Mouse (Mus musculus): Measurements from ENCODE around the gene Ttc27. TPM values are rescaled to one million over a fixed set of nuclear protein-coding genes. Genes with fewer than 3 reads are reported as not detected.
A peak's percentile ranks its signal among the peaks of the same experiment; 100 is the strongest.

The Ttc27 gene
- polyA plus RNA-seq, 1 experiment from 2014 or later: 22.9 TPM

DNA sequence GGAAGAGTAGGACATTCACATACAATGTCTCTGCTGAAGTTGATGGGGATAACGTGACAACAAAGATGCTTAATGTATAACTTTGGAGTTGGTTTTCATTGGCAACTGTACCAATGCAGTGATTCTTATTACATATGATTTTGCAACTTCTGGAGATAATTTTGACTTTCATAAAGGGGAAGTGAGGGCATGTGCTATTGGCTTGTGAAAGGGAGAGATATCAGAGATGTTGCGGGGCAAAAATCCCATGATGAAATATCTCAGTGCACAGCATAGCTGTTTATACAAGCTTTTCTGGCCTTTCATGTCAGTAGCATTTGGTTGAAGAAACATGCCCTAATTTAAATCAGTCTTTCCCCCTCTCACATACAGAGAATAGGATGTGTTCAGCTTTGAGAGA is 86.3 kb downstream of the Ttc27 start:
- no peak overlapping the region for H3K4me3 ChIP-seq (replicated peaks)
- ATAC-seq (ENCODE audit: low FRiP score): no peak
- no peaks in the 10 kb centered on the region for H3K9me3 ChIP-seq
- 96% methylated on average over 2 of the region's 2 CpGs for WGBS
- H3K4me2 ChIP-seq: no peak overlapping the region
- H3K36me3 ChIP-seq (replicated peaks): no peaks in the 10 kb centered on the region
- no peaks in the 10 kb centered on the region for H3K27me3 ChIP-seq
- H3K4me1 ChIP-seq: no peaks in the 10 kb centered on the region
- H3K9ac ChIP-seq: no peak overlapping the region
- no peak overlapping the region for H3K27ac ChIP-seq

GRCm38 (mm10) chr17:74804321-74804930 is 86.9 kb downstream of the Ttc27 start:
- ATAC-seq (ENCODE audit: low FRiP score): no peak
- Histone ChIP-seq H3K4me1 (no peaks in the 10 kb centered on the region), H3K4me2 (no peak overlapping the region), H3K27me3 (no peaks in the 10 kb centered on the region), H3K36me3 (replicated peaks) (no peaks in the 10 kb centered on the region), H3K4me3 (replicated peaks) (no peak overlapping the region), H3K9me3 (no peaks in the 10 kb centered on the region), H3K27ac (no peak overlapping the region), H3K9ac (no peak overlapping the region)
- WGBS: 70% methylated on average over 9 of the region's 9 CpGs

- Histone ChIP-seq H3K4me1 (no peaks in the 10 kb centered on the region), H3K27ac (no peak overlapping the region), H3K9ac (no peak overlapping the region), H3K4me2 (no peak overlapping the region), H3K36me3 (replicated peaks) (no peaks in the 10 kb centered on the region), H3K27me3 (no peaks in the 10 kb centered on the region), H3K4me3 (replicated peaks) (no peak overlapping the region), H3K9me3 (no peaks in the 10 kb centered on the region)
- 84% methylated on average over 9 of the region's 9 CpGs for WGBS
- no peak for ATAC-seq (ENCODE audit: low FRiP score)
Measured at GRCm38 (mm10) chr17:74807509-74808248, 90.1 kb downstream of the Ttc27 start.

DNA sequence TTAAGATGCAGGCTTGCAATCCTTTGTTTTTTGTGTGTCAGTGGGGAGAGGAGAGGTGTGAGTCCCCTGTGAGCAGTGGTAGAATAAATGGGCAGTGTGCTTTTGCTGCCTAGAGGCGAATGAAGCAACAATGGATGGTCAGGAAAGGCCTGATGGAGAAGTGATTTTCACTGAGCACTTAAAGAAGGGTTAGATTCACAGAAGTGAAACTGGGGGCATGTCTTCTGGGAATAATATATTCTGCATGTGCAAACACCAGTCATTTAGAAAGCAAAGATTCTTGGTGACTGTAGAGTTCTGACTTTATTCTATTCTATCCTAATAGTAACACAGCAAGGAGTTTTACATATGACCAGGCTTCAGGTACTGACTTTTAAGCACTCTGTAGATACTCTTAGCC is 90.8 kb downstream of the Ttc27 start:
- Histone ChIP-seq H3K27me3 (no peaks in the 10 kb centered on the region), H3K4me3 (replicated peaks) (no peak overlapping the region), H3K9ac (no peak overlapping the region), H3K36me3 (replicated peaks) (no peaks in the 10 kb centered on the region), H3K27ac (no peak overlapping the region), H3K4me1 (no peaks in the 10 kb centered on the region), H3K9me3 (no peaks in the 10 kb centered on the region), H3K4me2 (no peak overlapping the region)
- no peak for ATAC-seq (ENCODE audit: low FRiP score)
- 53% methylated on average over 1 of the region's 1 CpGs for WGBS

DNA sequence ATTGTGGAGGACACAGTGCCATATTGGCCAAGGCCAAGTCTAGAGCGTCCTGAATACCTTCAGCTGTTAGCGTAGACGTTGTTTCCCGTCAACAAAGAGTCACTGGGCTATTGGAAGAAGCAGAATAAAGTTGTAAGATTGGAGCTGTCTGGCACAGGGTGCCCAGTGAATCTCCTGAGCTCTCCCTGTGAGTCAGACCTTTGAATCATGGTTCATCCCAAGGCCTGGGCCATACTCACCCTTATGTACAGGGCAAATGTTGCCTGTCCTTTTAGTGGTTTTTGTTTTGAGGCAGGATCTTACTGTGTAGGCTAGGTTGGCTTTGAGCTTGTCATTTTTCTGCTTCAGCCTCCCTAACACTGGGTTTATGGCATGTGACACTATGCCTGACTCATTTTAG is 91.4 kb downstream of the Ttc27 start:
- no peak overlapping the region for H3K9ac ChIP-seq
- no peak for ATAC-seq (ENCODE audit: low FRiP score)
- no peaks in the 10 kb centered on the region for H3K36me3 ChIP-seq (replicated peaks)
- no peak overlapping the region for H3K4me2 ChIP-seq
- no peak overlapping the region for H3K27ac ChIP-seq
- no peak overlapping the region for H3K4me3 ChIP-seq (replicated peaks)
- 93% methylated on average over 4 of the region's 4 CpGs for WGBS
- H3K27me3 ChIP-seq: no peaks in the 10 kb centered on the region
- no peaks in the 10 kb centered on the region for H3K9me3 ChIP-seq
- no peaks in the 10 kb centered on the region for H3K4me1 ChIP-seq

DNA sequence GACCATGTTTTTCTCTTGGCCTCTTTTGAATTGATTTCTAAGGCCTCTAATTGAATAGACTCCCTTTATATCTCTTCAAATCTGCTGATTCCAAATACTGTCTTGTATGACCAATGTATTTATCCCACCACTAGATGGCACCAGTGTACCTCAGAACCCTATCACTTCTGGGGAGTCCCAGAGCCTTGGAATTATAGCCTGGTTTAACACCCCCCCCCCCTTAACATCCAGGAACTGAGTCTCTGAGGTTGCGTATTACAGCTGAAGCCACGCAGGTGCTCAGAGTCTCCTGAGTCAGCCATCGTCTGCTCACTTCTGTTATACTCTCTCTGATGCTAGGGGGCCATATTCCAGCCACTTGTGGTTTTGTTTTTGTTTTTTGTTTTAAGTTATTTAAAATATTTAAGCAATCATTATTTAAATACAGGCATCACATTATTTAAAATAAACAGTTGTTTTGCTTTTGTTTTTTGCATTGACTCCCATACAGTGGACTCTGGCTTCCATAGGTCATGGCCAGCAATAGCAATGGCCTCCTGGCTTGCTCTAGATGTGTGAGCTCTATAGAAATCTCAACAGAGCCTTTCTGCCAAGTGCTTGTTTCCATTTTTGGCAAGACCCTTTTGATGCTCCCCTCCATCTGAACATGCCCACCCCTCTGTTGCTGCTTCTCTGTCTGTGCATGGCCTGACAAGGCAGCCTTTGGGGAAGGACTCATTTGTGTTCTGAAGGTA is 93.5 kb downstream of the Ttc27 start:
- H3K27me3 ChIP-seq: no peaks in the 10 kb centered on the region
- no peaks in the 10 kb centered on the region for H3K4me1 ChIP-seq
- no peak overlapping the region for H3K9ac ChIP-seq
- WGBS: 58% methylated on average over 3 of the region's 3 CpGs
- no peak overlapping the region for H3K27ac ChIP-seq
- no peak overlapping the region for H3K4me2 ChIP-seq
- no peaks in the 10 kb centered on the region for H3K9me3 ChIP-seq
- H3K4me3 ChIP-seq (replicated peaks): no peak overlapping the region
- no peaks in the 10 kb centered on the region for H3K36me3 ChIP-seq (replicated peaks)
- peak; percentile 69; the same call in 1 of the 2 replicates for ATAC-seq (ENCODE audit: low FRiP score)

DNA sequence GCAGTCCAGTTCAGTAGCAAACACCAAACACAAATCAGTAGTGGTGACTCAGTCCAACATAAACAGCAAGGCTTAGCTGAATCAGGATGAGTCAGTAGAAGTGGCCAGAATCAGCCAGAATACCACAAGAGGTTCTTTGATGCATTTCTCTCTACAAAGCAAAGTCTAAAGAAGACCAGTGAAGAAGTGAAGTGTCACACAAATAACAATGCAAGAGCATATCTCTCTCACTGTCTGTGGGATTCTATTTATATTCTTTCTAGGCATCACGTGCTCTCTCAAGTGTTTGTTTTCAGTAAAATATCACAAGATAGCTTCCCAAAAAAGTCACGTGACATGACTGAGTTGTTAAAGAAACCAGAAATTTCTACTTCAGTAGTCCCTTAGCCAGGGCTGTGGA is 102.2 kb downstream of the Ttc27 start:
- H3K9ac ChIP-seq: no peak overlapping the region
- no peak overlapping the region for H3K4me3 ChIP-seq (replicated peaks)
- 86% methylated on average over 2 of the region's 2 CpGs for WGBS
- no peaks in the 10 kb centered on the region for H3K27me3 ChIP-seq
- no peaks in the 10 kb centered on the region for H3K36me3 ChIP-seq (replicated peaks)
- no peak overlapping the region for H3K4me2 ChIP-seq
- H3K9me3 ChIP-seq: no peaks in the 10 kb centered on the region
- ATAC-seq (ENCODE audit: low FRiP score): no peak
- no peaks in the 10 kb centered on the region for H3K4me1 ChIP-seq
- H3K27ac ChIP-seq: no peak overlapping the region

- H3K9ac ChIP-seq: no peak overlapping the region
- WGBS: 94% methylated on average over 2 of the region's 2 CpGs
- H3K36me3 ChIP-seq (replicated peaks): no peaks in the 10 kb centered on the region
- H3K4me2 ChIP-seq: no peak overlapping the region
- H3K4me3 ChIP-seq (replicated peaks): no peak overlapping the region
- ATAC-seq (ENCODE audit: low FRiP score): no peak
- H3K4me1 ChIP-seq: no peaks in the 10 kb centered on the region
- no peaks in the 10 kb centered on the region for H3K27me3 ChIP-seq
- H3K27ac ChIP-seq: no peak overlapping the region
- no peaks in the 10 kb centered on the region for H3K9me3 ChIP-seq
Measured at GRCm38 (mm10) chr17:74830851-74831250, 113.3 kb downstream of the Ttc27 start.

DNA sequence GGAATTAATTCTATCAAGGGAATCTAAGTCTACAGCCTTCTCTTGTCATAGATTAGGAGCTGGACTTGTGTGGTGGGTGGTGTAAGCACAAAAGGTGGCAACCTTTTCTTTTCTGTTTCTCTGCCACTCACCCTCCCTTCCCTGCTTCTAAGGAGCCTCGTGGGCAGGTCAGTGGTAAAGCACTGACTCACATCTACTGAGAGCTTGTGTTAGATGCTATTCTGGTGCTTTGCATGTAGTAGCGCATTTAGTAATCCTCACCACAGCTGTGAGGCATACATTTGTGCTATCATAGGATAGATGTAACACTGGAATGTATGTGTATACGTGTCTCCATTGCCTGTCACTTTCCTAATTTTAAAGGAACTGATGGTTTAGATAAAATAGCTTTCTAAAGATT is 124.2 kb downstream of the Ttc27 start:
- no peak overlapping the region for H3K4me3 ChIP-seq (replicated peaks)
- no peaks in the 10 kb centered on the region for H3K9me3 ChIP-seq
- H3K9ac ChIP-seq: no peak overlapping the region
- H3K27me3 ChIP-seq: no peaks in the 10 kb centered on the region
- WGBS: 79% methylated on average over 3 of the region's 3 CpGs
- no peak overlapping the region for H3K4me2 ChIP-seq
- ATAC-seq (ENCODE audit: low FRiP score): no peak
- H3K27ac ChIP-seq: no peak overlapping the region
- H3K36me3 ChIP-seq (replicated peaks): no peaks in the 10 kb centered on the region
- peaks cover 6% of the 10 kb centered on the region for H3K4me1 ChIP-seq

- no peak overlapping the region for H3K27ac ChIP-seq
- H3K9me3 ChIP-seq: no peaks in the 10 kb centered on the region
- H3K9ac ChIP-seq: no peak overlapping the region
- ATAC-seq (ENCODE audit: low FRiP score): no peak
- H3K36me3 ChIP-seq (replicated peaks): no peaks in the 10 kb centered on the region
- H3K4me3 ChIP-seq (replicated peaks): no peak overlapping the region
- WGBS: 94% methylated on average over 3 of the region's 3 CpGs
- peaks cover 6% of the 10 kb centered on the region for H3K4me1 ChIP-seq
- H3K27me3 ChIP-seq: no peaks in the 10 kb centered on the region
- no peak overlapping the region for H3K4me2 ChIP-seq
Measured at GRCm38 (mm10) chr17:74842603-74843002, 125.1 kb downstream of the Ttc27 start.

- no peak for ATAC-seq (ENCODE audit: low FRiP score)
- 91% methylated on average over 6 of the region's 6 CpGs for WGBS
- Histone ChIP-seq H3K27me3 (no peaks in the 10 kb centered on the region), H3K27ac (no peak overlapping the region), H3K9me3 (no peaks in the 10 kb centered on the region), H3K36me3 (replicated peaks) (no peaks in the 10 kb centered on the region), H3K9ac (no peak overlapping the region), H3K4me1 (peaks cover 6% of the 10 kb centered on the region), H3K4me2 (no peak overlapping the region), H3K4me3 (replicated peaks) (no peak overlapping the region)
Measured at GRCm38 (mm10) chr17:74843486-74843885, 126.0 kb downstream of the Ttc27 start.

DNA sequence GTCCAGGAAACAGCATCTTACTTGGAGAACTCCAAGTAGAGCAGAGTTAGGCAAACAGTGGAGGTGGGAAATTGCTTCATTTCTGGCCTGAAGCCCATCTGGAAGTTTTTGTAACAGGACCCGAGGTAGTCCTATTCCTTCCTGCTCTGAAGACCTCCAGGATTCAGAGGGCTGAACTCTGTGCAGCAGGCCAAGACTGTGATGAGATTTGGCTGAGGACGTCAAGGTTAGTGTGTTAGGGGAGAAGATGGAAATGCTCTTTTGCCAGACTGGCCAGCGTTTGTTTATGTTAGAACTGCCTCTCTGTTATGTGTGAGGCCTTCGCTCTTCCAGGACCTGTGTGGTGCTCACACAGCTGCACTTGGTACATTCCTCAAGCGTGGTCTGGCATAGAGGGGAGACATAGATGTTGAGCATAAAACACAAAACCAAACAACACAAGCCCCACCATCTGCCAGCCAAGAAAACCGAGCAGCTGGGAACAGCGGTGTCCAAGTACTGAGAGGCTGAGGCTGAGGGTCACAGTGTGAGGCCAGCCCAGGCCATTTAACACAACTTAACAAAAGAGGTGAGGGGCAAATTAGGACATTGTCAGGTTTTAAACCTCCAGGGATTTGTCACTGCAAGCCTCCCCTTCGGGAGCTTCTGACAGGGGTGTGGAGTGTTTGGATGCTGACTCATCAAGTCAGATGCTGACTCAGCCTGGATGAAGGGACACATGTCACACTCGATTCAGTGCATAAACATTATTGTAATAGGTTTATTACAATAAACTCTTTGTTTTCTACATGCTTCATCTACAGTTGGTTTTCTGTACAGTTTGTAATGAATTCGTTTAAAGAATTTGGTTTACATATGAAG is 128.7 kb downstream of the Ttc27 start:
- Histone ChIP-seq H3K4me1 (peaks cover 6% of the 10 kb centered on the region), H3K9ac (no peak overlapping the region), H3K27me3 (no peaks in the 10 kb centered on the region), H3K4me2 (no peak overlapping the region), H3K36me3 (replicated peaks) (no peaks in the 10 kb centered on the region), H3K9me3 (no peaks in the 10 kb centered on the region), H3K27ac (peak overlapping the region; percentile 46; the same call in 1 of the 2 replicates), H3K4me3 (replicated peaks) (no peak overlapping the region)
- 44% methylated on average over 10 of the region's 10 CpGs for WGBS
- ATAC-seq (ENCODE audit: low FRiP score): no peak
